Mouse (Mus musculus): ENCODE measurements at regions not wholly inside any gene's neighbourhood (a gene's known extent, or its start where the extent isn't known, plus 50 kb on each side); places are given as distances from the start of the nearest gene placed in this dataset.
A peak's percentile ranks its signal among the peaks of the same experiment; 100 is the strongest.

DNA sequence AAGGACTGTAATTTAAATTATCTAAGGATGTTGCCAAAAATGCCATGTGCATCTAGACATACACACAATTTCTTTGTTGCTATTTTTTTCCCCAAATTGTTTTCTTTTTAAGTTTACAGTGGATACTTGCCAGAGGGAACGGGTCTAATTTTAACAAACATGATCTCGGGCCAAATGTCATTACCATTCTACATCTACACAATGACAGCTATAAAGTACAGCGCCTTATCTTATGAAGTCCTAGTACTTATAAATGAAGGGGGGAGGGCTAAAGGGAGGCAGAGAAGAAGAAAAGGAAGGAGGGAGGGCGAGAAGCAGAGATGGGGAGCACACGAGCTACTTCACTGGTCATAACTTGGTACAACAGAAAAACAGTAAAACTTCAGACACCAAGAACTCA lies 89.4 kb upstream of the Paip1 start:
- no peaks in the 10 kb centered on the region for H3K9me3 ChIP-seq (ENCODE audit: control insufficient read depth, low read length)
- 70% methylated on average over 5 of the region's 5 CpGs for whole genome bisulfite sequencing
- no peaks in the 10 kb centered on the region for H3K4me1 ChIP-seq (ENCODE audit: control insufficient read depth, insufficient read depth, low read length)
- H3K9ac ChIP-seq (ENCODE audit: low read depth, low read length), result no peak overlapping the region
- H3K27me3 ChIP-seq (replicated peaks; ENCODE audit: control insufficient read depth, insufficient read depth, low read length), result no peaks in the 10 kb centered on the region
- ATAC-seq (ENCODE audit: low read depth) (no peak), DNase-seq (ENCODE audit: low spot score) (peak; percentile 6)
- no peak overlapping the region for H3K4me2 ChIP-seq (ENCODE audit: low read depth, low read length)
- H3K27ac ChIP-seq (replicated peaks; ENCODE audit: low read depth, low read length), result no peak overlapping the region
- no peak overlapping the region for H3K4me3 ChIP-seq (ENCODE audit: low read depth, low read length)
- peaks cover 36% of the 10 kb centered on the region for H3K36me3 ChIP-seq (ENCODE audit: control insufficient read depth, insufficient read depth, low read length)

DNA sequence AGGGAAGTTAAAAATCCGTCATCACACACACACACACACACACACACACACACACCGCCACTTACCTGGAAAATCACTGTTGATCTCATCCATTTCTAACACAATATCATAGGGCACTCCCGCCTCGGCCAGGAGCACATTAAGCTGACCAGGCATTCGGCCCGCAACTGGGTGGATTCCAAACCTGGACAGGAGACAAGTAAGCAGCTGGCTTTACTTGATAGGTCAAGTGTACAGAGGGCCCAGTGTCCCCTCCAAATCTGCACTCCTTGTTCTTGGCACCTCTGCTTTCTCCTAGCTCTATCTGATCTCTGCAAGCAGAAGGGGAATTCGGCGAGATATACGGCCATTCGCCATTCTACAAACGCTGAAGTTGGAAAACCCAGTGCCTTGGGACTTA lies 88.6 kb upstream of the Paip1 start:
- ATAC-seq (ENCODE audit: low read depth) (no peak), DNase-seq (ENCODE audit: low spot score) (no peak)
- H3K27ac ChIP-seq (replicated peaks; ENCODE audit: low read depth, low read length), result no peak overlapping the region
- 91% methylated on average over 11 of the region's 11 CpGs for whole genome bisulfite sequencing
- no peak overlapping the region for H3K4me3 ChIP-seq (ENCODE audit: low read depth, low read length)
- H3K36me3 ChIP-seq (ENCODE audit: control insufficient read depth, insufficient read depth, low read length), result peaks cover 36% of the 10 kb centered on the region
- H3K27me3 ChIP-seq (replicated peaks; ENCODE audit: control insufficient read depth, insufficient read depth, low read length), result no peaks in the 10 kb centered on the region
- H3K4me2 ChIP-seq (ENCODE audit: low read depth, low read length), result no peak overlapping the region
- no peak overlapping the region for H3K9ac ChIP-seq (ENCODE audit: low read depth, low read length)
- no peaks in the 10 kb centered on the region for H3K9me3 ChIP-seq (ENCODE audit: control insufficient read depth, low read length)
- H3K4me1 ChIP-seq (ENCODE audit: control insufficient read depth, insufficient read depth, low read length), result no peaks in the 10 kb centered on the region

DNA sequence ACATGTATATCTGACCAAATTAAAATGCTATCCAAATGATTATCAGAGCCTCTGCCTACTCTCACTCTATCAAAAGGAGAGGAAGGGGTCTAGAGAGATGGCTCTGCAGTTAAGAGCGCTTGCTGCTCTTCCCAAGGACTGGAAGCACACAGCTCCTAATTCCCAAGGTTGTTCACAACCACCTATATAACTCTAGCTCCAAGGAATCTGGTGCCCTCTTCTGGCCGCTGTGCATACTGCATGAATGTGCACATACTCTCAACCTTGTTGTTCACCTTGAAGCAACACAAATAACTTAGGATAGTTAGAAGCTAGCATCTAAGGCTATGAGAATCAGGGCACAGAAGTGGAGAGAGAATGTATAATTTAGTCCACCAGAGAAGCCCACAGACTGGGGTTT lies 86.6 kb upstream of the Paip1 start:
- Histone ChIP-seq H3K4me1 (ENCODE audit: control insufficient read depth, insufficient read depth, low read length) (no peaks in the 10 kb centered on the region), H3K4me2 (ENCODE audit: low read depth, low read length) (no peak overlapping the region), H3K27me3 (replicated peaks; ENCODE audit: control insufficient read depth, insufficient read depth, low read length) (no peaks in the 10 kb centered on the region), H3K27ac (replicated peaks; ENCODE audit: low read depth, low read length) (no peak overlapping the region), H3K9ac (ENCODE audit: low read depth, low read length) (no peak overlapping the region), H3K4me3 (ENCODE audit: low read depth, low read length) (no peak overlapping the region), H3K9me3 (ENCODE audit: control insufficient read depth, low read length) (no peaks in the 10 kb centered on the region), H3K36me3 (ENCODE audit: control insufficient read depth, insufficient read depth, low read length) (peaks cover 24% of the 10 kb centered on the region; the same call in 1 of the 2 replicates)
- DNase-seq (ENCODE audit: low spot score), result peak; percentile 31
- no peak for ATAC-seq (ENCODE audit: low read depth)
- WGBS, result 30% methylated on average over 2 of the region's 2 CpGs

DNA sequence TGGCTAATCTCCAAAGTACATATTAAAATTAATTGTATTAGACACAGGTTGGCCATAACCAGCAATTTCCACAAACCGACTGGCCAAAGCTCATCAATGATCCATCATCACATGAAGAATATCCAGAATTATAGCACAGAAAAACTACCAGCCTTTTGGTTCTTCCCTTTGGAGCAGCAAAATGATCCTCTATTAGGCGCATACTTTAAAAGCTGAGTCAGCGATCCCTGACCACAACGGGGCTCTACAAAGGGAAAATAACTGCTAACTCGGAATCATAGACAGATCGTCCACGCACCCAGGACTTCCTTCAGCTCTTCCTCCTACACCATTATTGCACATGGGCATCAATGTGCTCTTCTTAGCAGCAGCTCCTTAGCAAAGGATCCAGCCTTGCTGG lies 85.6 kb upstream of the Paip1 start:
- 83% methylated on average over 7 of the region's 7 CpGs for WGBS
- H3K4me2 ChIP-seq (ENCODE audit: low read depth, low read length), result no peak overlapping the region
- no peaks in the 10 kb centered on the region for H3K9me3 ChIP-seq (ENCODE audit: control insufficient read depth, low read length)
- no peak overlapping the region for H3K27ac ChIP-seq (replicated peaks; ENCODE audit: low read depth, low read length)
- peaks cover 16% of the 10 kb centered on the region; the same call in 1 of the 2 replicates for H3K36me3 ChIP-seq (ENCODE audit: control insufficient read depth, insufficient read depth, low read length)
- no peak overlapping the region for H3K4me3 ChIP-seq (ENCODE audit: low read depth, low read length)
- no peak overlapping the region for H3K9ac ChIP-seq (ENCODE audit: low read depth, low read length)
- no peaks in the 10 kb centered on the region for H3K27me3 ChIP-seq (replicated peaks; ENCODE audit: control insufficient read depth, insufficient read depth, low read length)
- no peak for DNase-seq (ENCODE audit: low spot score)
- no peak for ATAC-seq (ENCODE audit: low read depth)
- no peaks in the 10 kb centered on the region for H3K4me1 ChIP-seq (ENCODE audit: control insufficient read depth, insufficient read depth, low read length)

DNA sequence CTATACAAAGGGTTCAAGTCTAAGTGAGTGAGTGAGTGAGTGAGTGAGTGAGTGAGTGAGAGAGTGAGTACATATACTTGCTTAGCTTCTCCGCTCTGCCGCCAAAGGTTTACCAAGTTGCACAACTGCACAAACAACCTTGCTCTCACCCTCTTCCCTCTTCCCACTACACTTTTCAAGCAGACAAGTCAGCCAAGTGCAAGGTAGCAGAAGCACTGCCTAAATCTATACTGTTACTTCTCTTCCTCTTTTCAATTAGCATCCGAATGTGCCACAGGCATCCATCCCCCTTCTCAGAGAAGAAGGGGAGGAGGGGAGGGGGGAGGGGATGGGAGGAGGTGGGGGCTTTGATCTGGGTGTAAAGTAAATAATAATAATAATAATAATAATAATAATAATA lies 80.4 kb upstream of the Paip1 start:
- Histone ChIP-seq H3K4me1 (ENCODE audit: control insufficient read depth, insufficient read depth, low read length) (0 out of 2 replicates have a peak, but pooled peaks cover 6% of the 10 kb centered on the region), H3K9ac (ENCODE audit: low read depth, low read length) (no peak overlapping the region), H3K4me2 (ENCODE audit: low read depth, low read length) (no peak overlapping the region), H3K27me3 (replicated peaks; ENCODE audit: control insufficient read depth, insufficient read depth, low read length) (no peaks in the 10 kb centered on the region), H3K36me3 (ENCODE audit: control insufficient read depth, insufficient read depth, low read length) (peaks cover 14% of the 10 kb centered on the region), H3K9me3 (ENCODE audit: control insufficient read depth, low read length) (no peaks in the 10 kb centered on the region), H3K27ac (replicated peaks; ENCODE audit: low read depth, low read length) (no peak overlapping the region), H3K4me3 (ENCODE audit: low read depth, low read length) (no peak overlapping the region)
- no peak for ATAC-seq (ENCODE audit: low read depth)
- 95% methylated on average over 3 of the region's 3 CpGs for WGBS
- no peak for DNase-seq (ENCODE audit: low spot score)

DNA sequence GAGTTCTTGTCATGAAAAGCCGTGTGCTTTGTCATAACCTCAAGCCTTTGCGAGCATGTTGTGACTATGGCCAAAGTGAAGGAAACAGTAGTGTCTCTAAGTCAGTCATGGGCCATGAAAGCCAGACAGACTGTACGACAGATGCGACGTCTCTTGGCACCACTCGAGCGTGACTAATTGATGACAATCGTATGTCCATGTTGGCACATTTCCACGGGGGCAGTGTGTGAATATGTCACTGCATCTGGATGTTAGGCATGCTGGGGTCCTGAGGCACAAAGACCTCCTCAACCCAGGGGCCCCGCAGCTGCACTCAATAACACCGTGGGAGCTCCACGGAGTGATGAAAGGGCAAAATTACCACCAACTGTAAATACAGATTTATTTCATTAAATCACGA lies 77.1 kb upstream of the Paip1 start:
- H3K27ac ChIP-seq (replicated peaks; ENCODE audit: low read depth, low read length), result no peak overlapping the region
- ATAC-seq (ENCODE audit: low read depth), result peak; percentile 67
- H3K36me3 ChIP-seq (ENCODE audit: control insufficient read depth, insufficient read depth, low read length), result peaks cover 41% of the 10 kb centered on the region
- no peaks in the 10 kb centered on the region for H3K27me3 ChIP-seq (replicated peaks; ENCODE audit: control insufficient read depth, insufficient read depth, low read length)
- H3K9me3 ChIP-seq (ENCODE audit: control insufficient read depth, low read length), result no peaks in the 10 kb centered on the region
- 0 out of 2 replicates have a peak, but pooled peaks cover 6% of the 10 kb centered on the region for H3K4me1 ChIP-seq (ENCODE audit: control insufficient read depth, insufficient read depth, low read length)
- H3K4me3 ChIP-seq (ENCODE audit: low read depth, low read length), result no peak overlapping the region
- H3K9ac ChIP-seq (ENCODE audit: low read depth, low read length), result no peak overlapping the region
- WGBS, result 31% methylated on average over 13 of the region's 13 CpGs
- no peak overlapping the region for H3K4me2 ChIP-seq (ENCODE audit: low read depth, low read length)
- DNase-seq (ENCODE audit: low spot score), result peak; percentile 72

DNA sequence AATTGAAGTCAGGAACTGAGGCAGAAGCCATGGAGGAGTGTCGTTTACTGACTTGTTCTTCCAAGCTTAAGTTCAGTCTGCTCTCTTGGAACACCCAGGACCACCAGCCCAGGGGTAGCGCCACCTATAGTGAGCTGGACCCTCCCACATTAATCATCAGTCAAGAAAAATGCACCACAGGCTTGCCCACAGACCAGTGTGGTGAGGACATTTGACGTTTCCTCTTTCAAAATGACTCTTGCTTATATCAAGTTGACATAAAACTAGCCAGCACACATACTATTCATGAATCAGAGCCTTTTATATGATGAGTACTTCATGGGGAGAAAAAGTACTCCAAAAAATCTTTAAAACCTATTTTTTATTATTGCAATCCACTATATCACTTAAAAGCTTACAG lies 69.7 kb upstream of the Paip1 start:
- WGBS, result 74% methylated on average over 3 of the region's 3 CpGs
- DNase-seq (ENCODE audit: low spot score) (no peak), ATAC-seq (ENCODE audit: low read depth) (no peak)
- H3K36me3 ChIP-seq (ENCODE audit: control insufficient read depth, insufficient read depth, low read length), result peaks cover 71% of the 10 kb centered on the region
- no peaks in the 10 kb centered on the region for H3K4me1 ChIP-seq (ENCODE audit: control insufficient read depth, insufficient read depth, low read length)
- no peaks in the 10 kb centered on the region for H3K27me3 ChIP-seq (replicated peaks; ENCODE audit: control insufficient read depth, insufficient read depth, low read length)
- H3K4me2 ChIP-seq (ENCODE audit: low read depth, low read length), result no peak overlapping the region
- H3K9ac ChIP-seq (ENCODE audit: low read depth, low read length), result no peak overlapping the region
- H3K9me3 ChIP-seq (ENCODE audit: control insufficient read depth, low read length), result no peaks in the 10 kb centered on the region
- H3K4me3 ChIP-seq (ENCODE audit: low read depth, low read length), result no peak overlapping the region
- H3K27ac ChIP-seq (replicated peaks; ENCODE audit: low read depth, low read length), result no peak overlapping the region

DNA sequence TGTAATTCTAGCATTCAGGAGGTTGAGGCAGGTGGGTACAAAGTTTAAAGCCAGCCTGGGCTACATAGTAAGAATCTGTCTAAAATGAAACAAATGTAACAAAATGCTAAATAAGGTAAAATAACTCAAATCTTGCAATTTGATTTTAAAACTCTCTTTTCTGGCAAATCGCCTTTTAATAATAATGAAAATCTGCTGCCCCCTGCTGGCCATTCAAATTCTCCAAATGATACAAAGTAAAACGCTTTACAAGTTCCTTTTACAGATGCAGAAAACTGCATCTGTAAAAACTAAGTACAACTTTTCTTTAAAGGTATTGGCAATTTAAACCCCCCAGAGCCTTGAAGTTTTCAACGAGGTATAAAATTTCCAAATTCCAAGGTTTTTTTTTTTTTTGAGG lies 65.0 kb upstream of the Paip1 start:
- no peaks in the 10 kb centered on the region for H3K4me1 ChIP-seq (ENCODE audit: control insufficient read depth, insufficient read depth, low read length)

DNA sequence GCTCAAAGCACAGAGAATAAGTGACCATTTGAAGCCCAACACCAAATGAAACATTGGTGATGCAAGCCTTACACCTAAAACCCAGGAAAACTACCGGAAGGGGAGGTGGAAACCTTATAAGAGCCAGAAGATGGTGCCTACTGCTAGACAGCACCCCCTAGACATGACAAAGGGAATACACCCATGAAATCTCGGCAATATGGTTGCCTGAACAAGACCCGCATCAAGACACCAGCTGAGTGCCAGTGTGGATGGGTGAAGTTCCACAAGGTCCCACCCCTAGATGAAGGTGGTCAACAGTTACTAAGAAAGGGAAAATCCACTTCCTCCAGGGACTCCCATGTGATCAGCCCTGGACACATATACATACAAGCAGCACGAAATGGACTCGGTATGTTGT lies 64.2 kb upstream of the Paip1 start:
- no peak for DNase-seq (ENCODE audit: low spot score)
- ATAC-seq (ENCODE audit: low read depth), result no peak
- H3K27me3 ChIP-seq (replicated peaks; ENCODE audit: control insufficient read depth, insufficient read depth, low read length), result no peaks in the 10 kb centered on the region
- H3K4me3 ChIP-seq (ENCODE audit: low read depth, low read length), result no peak overlapping the region
- no peak overlapping the region for H3K27ac ChIP-seq (replicated peaks; ENCODE audit: low read depth, low read length)
- 82% methylated on average over 5 of the region's 5 CpGs for WGBS
- H3K9me3 ChIP-seq (ENCODE audit: control insufficient read depth, low read length), result no peaks in the 10 kb centered on the region
- no peak overlapping the region for H3K9ac ChIP-seq (ENCODE audit: low read depth, low read length)
- no peak overlapping the region for H3K4me2 ChIP-seq (ENCODE audit: low read depth, low read length)
- H3K4me1 ChIP-seq (ENCODE audit: control insufficient read depth, insufficient read depth, low read length), result no peaks in the 10 kb centered on the region
- H3K36me3 ChIP-seq (ENCODE audit: control insufficient read depth, insufficient read depth, low read length), result peaks cover 54% of the 10 kb centered on the region

More for the DNA sequence above, 65.0 kb upstream of the Paip1 start:
- peaks cover 47% of the 10 kb centered on the region for H3K36me3 ChIP-seq (ENCODE audit: control insufficient read depth, insufficient read depth, low read length)
- DNase-seq (ENCODE audit: low spot score) (peak; percentile 56), ATAC-seq (ENCODE audit: low read depth) (no peak)
- H3K4me2 ChIP-seq (ENCODE audit: low read depth, low read length), result no peak overlapping the region
- no peak overlapping the region for H3K27ac ChIP-seq (replicated peaks; ENCODE audit: low read depth, low read length)
- H3K27me3 ChIP-seq (replicated peaks; ENCODE audit: control insufficient read depth, insufficient read depth, low read length), result no peaks in the 10 kb centered on the region
- 40% methylated on average over 3 of the region's 3 CpGs for WGBS
- H3K9me3 ChIP-seq (ENCODE audit: control insufficient read depth, low read length), result no peaks in the 10 kb centered on the region
- H3K9ac ChIP-seq (ENCODE audit: low read depth, low read length), result no peak overlapping the region
- H3K4me3 ChIP-seq (ENCODE audit: low read depth, low read length), result no peak overlapping the region

Measured in embryonic facial prominence, embryonic 14.5 days (tissue).